Mouse (Mus musculus): ENCODE data around the gene Chmp4b. TPM values are rescaled to one million over a fixed set of nuclear protein-coding genes. Genes with fewer than 3 reads are reported as not detected.
A peak's percentile ranks its signal among the peaks of the same experiment; 100 is the strongest.

The Chmp4b gene
- total RNA-seq (2021), result 100 to 1,000 TPM; 174 to 180 TPM
- long read RNA-seq, experiment 1, transcript Chmp4b-201 (5 exons, 1,616 nt), result major isoform, 29 of 59 reads
- long read RNA-seq, experiment 1, partial matches to known transcripts, result 10 of 59 reads
- long read RNA-seq, experiment 1, other reads (novel, unspliced or antisense), result 20 of 59 reads
- long read RNA-seq, experiment 2, partial matches to known transcripts, result 2 of 7 reads
- long read RNA-seq, experiment 2, other reads (novel, unspliced or antisense), result 4 of 7 reads

DNA sequence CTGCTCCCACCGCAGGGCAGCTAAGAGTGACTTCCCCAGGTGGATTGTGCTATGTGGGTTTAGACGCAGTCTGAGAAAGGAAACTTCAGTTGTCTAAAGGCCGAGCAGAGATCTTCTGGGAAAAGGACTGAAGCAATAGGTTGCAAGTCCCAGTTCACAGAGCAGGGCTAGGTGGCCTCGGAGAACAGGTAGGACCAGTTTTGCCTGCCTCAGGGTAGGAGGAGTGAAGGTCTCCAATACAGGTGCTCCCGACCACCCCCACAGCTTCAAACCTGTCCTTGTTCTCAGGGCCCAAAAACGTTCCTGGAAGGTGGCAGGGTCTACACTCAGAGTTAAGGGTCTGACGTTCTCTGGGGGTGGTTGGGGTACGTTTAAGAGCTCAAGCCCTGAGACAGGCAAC lies at the start of gene Chmp4b:
Chmp4b (plus strand) TSS at position 343 of the 400 bp plus-strand sequence.
- no peak for DNase-seq

DNA sequence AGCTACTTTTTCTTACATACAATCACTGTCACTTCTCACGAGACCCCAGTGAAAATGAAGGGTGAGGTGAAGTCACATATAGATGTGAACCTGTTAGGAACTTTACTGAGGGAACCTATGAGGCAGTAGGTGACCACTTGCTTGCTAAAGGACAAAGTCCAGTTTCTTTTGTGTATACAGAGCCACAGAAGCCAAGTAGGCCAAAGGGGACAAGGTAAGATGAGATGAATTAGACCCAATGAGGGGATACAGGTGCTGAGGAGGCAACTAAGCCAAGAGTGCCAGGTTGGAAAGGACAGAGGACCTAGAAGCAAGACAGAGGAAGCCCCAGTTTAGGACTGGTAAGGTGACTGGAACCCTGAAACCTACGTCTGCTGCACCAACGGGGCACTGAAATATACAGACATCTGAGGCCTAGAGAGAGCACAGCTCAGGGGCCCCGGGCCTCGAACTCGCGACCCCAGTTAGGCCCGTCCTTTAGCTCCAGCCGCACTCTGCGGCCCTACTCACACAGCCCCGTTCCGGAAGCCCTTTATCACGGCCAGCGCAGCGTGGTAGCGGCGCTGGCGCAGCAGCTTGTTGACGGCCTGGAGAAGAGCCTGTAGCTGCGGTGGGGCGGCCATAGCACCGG lies 48.4 kb upstream of the Chmp4b start:
- no peak for DNase-seq

DNA sequence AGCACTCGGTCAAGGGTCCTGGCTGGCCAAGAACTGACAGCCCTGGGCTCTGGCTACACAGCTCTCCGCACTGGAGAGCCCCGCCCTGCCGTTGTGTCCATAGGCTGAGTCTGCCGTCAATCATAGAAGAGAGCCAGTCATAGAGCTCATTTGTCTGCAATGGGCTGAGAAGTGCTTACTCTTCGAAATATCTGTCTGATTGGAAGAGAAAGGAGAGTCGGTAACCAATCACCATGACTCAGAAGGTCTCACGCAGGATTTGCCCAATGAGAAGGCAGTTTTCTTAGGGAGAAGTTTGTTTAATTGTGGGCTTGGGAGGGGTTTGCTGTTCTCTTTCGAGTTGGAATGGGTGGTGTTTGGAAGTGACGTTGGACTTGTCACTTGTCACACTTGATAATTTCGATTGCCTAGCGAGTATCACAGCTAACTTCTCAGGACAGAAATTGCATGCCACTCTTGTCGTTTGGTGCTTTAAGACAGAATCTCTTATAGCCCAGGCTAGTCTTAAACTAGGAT lies 47.8 kb upstream of the Chmp4b start, which contains the start of gene Pxmp4:
Pxmp4 (minus strand) TSS at position 71 of the 516 bp plus-strand sequence.
- DNase-seq, result peak; percentile 99

DNA sequence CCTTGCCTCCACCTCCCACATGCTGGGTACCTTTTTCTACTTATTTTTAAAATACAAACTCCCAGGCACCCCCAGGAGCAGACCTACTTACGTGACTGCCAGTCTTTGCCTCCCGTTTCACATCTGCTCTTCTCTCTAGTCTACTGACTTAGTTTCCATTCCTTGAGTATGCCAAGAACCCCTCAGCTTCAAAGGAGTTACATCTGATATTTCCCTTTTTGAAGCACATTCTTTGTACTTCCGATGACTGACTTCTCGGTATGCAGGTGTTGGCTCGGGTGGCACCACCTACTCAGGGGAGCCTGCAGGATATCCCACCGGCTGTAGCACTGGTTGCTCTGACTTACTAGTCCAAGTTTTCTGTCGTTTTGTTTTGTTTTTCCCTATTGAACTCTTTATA lies 47.3 kb upstream of the Chmp4b start:
- no peak for DNase-seq

DNA sequence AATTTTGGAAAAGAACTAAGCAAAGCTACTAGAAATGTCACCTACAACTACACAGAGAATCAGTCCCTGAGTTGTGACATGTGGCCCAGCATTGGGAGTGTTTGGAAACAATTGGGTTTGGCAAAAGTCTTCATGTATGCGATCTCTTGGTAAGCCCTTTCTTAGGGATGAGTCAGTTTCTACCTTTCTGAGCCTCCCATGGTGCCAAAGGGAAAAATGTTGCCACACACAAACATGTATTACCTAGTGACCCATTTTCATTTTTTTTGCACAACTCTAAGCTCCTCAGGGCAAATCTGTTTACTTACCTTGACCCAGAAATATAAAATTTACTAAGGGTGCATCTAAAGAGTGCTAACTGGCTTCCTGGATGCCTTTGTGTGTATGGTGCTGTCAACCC lies 44.5 kb upstream of the Chmp4b start:
- no peak for DNase-seq

DNA sequence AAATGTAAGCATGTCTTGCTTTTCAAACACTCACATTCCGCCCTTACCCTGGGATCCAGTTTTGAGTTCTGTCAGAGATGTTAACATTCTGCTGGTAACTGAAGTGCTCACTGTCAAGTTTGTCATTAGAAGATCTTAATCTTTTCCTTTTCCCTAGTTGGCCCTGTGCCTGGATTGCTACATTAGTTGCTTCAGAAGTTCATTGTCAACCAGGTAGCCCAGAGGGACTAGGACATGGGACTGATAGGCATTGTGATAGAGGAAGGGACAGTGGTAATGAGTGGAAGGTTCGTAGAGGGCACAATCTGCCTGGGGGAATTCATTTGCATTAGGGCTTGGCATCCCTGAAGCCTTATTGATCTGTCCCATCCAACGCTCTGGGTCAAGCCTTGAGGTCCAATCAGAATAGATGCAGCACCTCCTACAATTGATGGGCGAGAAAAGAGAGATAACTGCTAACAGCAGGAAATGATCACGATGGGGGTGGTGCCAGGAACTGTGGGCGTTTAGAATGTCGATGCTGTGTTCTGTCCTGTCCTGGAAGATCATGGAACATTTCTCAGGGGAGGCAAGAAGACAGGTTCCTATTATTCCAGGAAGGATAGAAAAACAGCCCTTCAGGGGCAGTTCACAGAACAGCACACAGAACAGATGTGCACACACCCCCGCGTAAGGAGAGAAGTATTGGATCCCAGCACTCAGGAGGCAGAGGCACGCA lies 42.3 kb upstream of the Chmp4b start:
- no peak for DNase-seq

DNA sequence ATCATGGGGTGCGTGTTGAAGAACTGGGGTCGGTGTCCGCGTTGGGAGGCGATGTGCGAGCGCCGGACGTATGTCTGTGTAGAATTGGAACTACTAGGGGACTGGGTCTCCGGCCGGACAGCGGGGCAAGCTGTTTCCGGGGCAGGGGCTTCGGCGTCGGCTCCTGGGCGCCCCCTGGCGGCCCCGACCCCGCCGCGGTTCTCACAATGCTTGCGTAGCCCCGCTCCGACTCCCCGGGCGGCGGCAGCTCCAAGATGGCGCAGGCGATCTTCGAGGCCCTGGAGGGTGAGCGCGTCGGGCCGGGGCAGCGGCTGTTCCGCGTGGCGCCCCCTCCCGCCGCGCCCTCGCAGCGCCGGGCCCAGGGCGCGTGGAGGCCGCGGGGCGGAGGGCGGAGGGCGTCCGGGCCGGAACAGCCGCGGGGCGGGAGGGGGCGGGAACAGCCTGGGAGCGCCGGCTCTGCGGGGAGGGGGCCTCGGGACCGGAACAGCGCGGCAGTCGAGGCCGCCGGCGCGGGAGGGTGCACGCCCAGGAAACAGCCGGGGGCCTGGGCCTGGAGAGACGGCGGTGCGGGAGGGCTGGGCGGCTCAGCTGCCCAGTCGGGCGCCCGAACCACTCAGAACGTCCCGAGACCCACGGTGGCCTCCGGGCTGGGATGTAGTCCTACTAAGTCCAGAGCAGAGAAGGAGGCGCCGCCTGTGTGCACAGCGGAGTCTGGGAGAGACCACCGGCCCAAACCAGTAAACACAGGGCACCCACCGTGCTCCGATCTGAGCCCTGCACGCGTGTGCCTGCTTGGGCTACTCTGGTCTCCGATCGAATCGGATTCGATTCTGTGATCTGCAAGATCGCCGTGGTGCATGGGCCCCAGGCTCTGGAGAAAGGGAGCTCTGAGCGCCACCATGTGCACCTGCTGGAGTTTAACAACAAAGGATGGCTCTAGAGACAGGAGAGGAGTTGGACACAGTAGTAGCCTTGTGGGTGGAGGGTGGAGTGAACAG lies 38.1 kb upstream of the Chmp4b start, which contains the start of the genes Zfp341 and 4930519P11Rik:
Zfp341 (plus strand) TSS at position 180 of the 998 bp plus-strand sequence.
4930519P11Rik (minus strand) TSS at position 320 of the 998 bp plus-strand sequence.
- peak; percentile 94 for DNase-seq

DNA sequence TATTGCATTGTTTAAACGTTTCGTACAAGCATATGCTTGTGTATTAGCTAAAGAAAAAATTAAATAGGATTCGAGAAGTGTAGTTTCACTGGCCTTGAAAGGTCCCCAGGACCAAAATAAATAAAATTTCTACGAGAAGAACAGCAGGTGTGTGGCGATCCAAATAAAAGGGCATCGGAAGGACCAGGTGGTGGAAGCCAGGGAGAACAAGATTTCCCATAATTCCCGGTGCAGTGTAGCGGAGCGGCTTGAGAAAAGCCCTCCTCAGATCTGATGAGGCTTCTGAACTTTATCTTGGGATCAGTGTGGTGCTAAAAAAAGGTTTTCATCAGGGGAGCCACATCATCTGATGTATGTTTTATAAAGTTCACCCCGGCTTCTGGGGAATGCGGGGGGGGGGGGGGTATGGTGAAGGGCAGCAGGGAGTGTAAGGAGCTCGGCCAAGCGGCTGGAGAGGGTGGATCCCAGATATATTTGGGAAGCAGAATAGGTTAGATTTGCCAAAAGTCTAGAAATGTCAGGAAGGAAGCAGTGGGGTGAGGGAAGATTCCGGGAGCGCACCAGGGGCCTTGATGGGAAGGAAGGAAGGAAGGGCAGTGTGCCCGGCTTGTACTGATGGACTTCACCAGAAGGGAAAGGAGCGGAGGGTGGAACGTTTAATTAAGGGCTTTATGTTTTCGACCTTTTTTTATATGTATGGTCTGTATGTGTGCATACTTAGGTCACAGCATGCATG lies 36.5 kb upstream of the Chmp4b start:
- no peak for DNase-seq

DNA sequence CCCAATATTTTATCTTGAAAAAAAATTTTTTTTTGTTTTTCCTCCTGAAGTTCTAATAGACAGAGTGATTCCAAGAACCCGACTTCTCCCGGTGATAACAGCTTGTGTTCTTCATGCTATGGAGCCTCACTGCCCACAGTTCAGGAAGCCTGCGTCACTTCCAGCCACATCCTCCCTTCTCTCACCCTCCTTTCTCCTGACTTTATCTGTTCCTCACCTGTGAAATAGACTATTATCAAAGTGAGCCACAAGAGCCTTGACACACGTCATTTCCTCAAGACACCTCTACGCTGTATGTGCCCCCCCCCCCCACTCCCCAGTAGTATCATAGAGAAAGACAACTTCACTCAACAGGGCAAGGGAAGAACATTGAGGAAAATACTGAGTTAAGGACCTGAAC lies 35.8 kb upstream of the Chmp4b start:
- DNase-seq, result no peak

DNA sequence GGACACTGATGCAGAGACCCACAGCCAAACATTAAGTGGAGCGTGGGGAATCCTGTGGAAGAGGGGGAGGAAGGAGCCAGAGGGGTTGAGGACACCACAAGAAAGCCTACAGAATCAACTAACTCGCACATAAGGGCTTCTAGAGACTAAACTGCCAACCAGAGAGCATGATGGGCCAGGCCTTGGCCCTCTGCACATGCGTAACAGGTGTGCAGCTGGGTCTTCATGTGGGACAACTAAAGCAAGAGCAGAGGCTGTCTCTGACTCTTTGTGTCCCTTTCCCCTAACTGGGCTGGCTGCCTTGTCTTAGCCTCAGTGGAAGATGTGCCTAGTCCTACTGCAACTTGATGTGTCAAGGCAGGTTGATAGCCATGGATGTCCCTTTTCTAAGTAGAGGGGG lies 34.4 kb upstream of the Chmp4b start:
- DNase-seq, result no peak

DNA sequence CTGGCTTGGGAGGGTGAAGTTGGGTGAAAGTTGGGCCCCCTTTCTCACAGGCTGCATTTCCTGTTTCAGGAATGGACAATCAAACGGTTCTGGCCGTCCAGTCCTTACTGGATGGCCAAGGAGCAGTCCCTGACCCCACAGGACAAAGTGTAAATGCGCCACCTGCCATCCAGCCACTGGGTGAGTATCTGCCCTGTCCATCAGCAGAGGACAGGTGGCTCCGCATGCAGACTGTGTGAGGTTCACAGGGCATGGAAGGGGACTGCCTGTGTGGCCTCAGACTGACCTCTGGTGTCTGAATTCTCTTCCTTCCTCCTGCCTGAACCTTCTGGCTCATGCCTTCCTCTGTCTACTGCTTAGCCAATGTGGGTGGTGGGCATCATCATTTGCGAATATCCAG lies 29.8 kb upstream of the Chmp4b start:
- DNase-seq, result no peak

DNA sequence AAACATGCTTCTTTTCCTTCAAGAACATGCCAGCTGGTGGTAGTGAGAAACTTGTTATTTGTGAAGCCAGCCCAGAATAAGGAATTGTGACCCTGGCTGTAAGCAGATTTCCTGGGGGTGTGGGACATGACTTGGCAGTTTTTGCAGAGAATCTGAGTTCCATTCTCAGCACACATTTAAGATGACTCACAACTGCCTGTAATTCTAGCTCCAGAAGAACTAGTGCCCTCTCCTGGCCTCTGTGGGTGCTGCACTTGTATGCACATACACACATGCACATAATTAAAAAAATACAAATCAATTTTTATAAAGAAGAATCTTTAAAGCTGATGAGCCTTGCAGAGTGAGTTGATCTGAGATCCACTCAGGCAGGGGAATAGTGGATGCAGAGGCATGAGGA lies 27.4 kb upstream of the Chmp4b start:
- DNase-seq, result no peak

DNA sequence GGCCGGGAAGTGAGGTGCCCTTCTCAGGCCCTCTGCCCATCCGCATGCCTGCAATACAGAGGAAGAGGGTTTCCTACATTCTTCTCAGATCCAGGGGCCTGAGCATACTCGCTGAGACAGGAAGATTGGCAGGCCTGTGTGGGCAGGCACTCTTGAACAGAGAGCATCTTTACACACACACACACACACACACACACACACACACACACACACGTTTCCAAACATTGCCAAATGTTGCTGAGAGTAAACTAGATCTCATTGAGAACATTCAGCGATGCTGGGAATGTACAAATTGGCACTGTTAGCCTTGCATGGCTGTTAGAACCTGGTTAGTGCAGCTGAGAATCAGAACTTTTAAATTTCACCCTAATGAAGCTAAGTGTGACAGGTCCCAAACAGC lies 21.0 kb upstream of the Chmp4b start:
- no peak for DNase-seq

DNA sequence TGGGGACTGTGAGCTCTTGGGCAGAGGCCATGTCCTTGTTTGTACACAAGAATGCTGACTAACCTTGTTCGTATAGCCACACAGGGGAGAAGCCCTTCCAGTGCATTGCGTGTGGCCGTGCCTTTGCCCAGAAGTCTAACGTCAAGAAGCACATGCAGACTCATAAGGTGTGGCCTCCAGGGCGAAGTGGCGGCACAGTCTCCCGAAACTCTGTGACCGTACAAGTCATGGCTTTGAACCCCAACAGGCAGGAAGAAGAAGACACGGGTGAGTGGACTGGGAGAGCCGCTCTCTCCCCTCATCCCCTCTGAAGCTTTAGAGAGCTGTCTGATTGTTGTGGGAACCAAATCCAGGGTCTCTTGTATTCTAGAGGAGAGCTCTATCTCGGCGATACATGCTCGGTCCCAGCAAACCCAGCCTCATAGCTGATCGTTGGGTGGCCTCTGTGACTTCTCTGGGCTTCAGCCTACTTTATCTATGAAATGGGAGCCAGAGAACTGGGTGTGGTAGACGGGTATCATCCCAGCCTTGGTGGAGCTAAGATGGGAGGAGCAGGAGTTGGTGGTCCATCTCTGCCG lies 19.2 kb upstream of the Chmp4b start:
- DNase-seq, result no peak

DNA sequence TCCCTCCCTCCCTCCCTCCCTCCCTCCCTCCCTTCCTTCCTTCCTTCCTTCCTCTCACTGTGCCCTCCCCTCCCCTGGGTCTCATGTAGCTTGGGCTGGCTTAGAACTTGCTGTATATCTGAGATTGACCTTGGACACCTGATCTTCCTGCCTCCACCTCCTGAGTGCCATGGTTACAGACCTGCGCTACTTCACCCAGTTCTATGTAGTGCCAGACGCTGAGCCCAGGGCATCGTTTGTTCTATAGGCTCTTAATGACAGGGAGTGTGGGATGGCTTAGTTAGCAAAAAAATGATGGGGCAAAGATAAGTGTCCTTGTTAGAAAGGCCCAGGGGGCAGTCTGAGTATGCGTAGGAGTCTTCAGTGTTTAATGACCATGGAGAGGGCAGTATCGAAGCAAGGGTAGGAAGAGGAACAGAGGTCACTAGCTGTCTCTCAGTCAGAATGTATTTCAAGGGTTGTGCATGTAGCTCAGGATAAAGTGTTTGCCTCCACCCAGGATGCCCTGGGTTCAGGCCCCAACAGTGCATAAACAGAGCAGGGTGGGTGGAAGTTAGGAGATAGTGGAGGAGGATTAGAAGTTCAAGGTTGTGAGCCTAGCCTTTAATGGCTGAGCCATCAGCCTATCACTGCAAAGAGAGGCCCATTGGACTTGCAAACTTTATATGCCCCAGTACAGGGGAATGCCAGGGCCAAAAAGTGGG lies 18.3 kb upstream of the Chmp4b start:
- DNase-seq, result no peak

DNA sequence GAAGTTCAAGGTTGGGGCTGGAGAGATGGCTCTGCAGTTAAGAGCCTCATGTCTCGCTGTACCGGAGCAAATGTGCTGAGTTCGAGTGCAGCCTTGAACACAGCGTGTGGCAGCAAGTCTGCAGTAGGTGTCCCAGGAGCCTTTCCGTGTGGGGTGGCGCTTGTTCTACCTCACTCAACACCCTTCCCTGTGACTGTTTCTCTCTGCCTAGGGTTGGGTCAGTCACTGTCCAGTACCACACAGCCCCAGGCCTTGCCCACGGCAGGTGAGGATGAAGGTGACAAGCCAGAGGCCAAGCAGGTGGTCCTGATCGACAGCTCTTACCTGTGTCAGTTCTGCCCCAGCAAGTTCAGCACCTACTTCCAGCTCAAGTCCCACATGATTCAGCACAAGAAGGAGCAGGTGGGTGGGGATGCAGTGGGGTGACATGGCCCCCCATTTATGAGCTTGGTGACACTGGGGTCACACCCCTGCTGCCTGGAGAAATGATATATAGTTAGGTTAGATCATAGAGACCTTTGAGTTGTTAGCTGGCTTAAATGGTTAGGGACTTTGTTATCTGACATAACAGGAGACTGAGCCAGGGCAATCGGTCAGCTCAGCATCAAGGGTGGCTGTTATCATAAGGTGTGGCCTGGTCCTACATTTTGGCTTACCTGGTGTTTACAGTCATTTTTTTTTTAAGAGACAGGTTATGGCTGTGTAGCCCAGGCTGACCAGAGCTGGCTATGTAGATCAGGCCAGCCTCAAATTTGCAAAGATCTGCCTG lies 17.4 kb upstream of the Chmp4b start:
- no peak for DNase-seq

DNA sequence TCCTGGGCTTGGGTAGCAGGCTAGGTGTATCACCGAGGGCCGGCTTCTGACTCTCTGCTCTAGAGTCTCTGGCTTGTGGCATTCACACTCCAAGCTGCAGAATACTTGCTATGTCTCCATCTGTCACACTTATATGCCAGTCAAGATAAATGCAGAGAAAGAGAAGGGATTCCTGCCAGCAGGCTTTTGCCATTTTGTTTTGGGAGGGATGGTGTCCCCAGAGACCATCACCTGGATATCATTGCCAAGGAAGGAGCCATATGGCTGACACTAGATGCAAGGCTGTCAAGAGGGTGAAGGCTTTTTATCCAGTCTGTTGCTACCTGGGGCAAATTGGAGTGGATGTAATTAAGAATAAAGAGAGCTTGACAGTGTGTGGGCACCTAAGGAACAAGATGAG lies 15.7 kb upstream of the Chmp4b start:
- DNase-seq, result no peak

DNA sequence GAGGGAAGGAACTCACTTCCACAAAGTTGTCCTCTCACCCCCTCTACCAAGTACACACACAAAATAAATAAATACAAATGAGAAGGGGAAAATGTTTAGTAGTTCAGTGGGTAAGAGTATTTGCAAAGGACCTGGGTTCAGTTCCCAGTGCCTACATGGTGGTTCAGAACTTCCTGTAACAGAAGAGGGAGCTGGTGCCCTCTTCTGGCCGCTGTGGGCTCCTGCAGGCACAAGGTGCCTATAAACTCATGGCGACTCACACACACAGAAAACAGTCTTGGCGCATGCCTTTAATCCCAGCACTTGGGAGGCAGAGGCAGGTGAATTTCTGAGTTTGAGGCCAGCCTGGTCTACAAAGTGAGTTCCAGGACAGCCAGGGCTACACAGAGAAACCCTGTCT lies 13.0 kb upstream of the Chmp4b start:
- DNase-seq, result no peak

DNA sequence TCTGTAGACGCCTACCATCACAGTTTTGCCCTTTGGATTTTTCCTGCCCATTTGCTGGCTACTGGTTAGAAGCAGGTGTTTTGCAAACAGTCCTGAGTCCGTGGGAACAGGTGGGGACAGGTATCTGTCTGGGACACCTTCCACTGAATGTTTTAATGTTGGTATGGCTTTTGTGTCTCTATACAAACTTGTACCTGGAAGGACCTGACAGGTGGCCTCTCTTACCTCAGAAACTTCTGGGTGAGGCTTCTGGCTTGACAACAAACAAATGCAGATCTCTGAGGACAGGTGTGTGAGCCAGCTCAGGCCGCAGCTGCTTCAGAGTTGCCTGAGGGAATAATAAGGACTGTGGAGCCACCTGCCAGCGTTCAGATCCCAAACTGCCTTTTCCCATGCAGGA lies 12.4 kb upstream of the Chmp4b start:
- no peak for DNase-seq

Data from adrenal gland, postnatal 10 days (tissue).